Mouse (Mus musculus) midbrain, postnatal 0 days (tissue): ENCODE measurements around the gene Esp6. TPM values are rescaled to one million over a fixed set of nuclear protein-coding genes. Genes with fewer than 3 reads are reported as not detected.
"Not testable (repeated sequence)": the region's sequence is repeated elsewhere in the genome, so short reads cannot be mapped to it uniquely, and the experiment has no call there.

ENCODE experiments used
- ATAC-seq: fragments of 200-750 bp; cut with Nextera tagmentation; 2 replicates; pipeline ENCODE4 v1.8.0; 2017; ENCODE audit warnings: moderate number of reproducible peaks, mild to moderate bottlenecking, moderate TSS enrichment, moderate library complexity; ENCODE audit not compliant: low FRiP score
- DNase-seq: peaks from one replicate; pipeline ENCODE4 v3.0.0-alpha.2; 2015; ENCODE audit warnings: low spot score
- H3K27ac ChIP-seq: fragments of 300-500 bp; sonication (generic); 2 replicates; pipeline ENCODE4 v1.5.1; 2014; ENCODE audit warnings: low read depth, mild to moderate bottlenecking, low read length, mixed read lengths
- H3K27me3 ChIP-seq: fragments of 300-500 bp; sonication (generic); 2 replicates; pipeline ENCODE4 v1.6.1; 2014; ENCODE audit warnings: low read length, control low read depth, mixed read lengths; ENCODE audit not compliant: insufficient read depth
- H3K36me3 ChIP-seq: fragments of 300-500 bp; sonication (generic); 2 replicates; pipeline ENCODE4 v1.6.1; 2014; ENCODE audit warnings: low read length, control low read depth, mixed read lengths; ENCODE audit not compliant: insufficient read depth
- H3K4me1 ChIP-seq: fragments of 300-500 bp; sonication (generic); 2 replicates; pipeline ENCODE4 v1.6.1; 2014; ENCODE audit warnings: mild to moderate bottlenecking, control low read depth, antibody characterized with exemption, low read length, mixed read lengths; ENCODE audit not compliant: insufficient read depth
- H3K4me2 ChIP-seq: fragments of 300-500 bp; sonication (generic); 2 replicates; pipeline ENCODE4 v1.6.1; 2014; ENCODE audit warnings: low read depth, mild to moderate bottlenecking, low read length, mixed read lengths; ENCODE audit not compliant: poor library complexity, severe bottlenecking
- H3K4me3 ChIP-seq: fragments of 300-500 bp; sonication (generic); 2 replicates; pipeline ENCODE4 v1.5.1; 2014; ENCODE audit warnings: low read depth, mild to moderate bottlenecking, low read length, moderate library complexity
- H3K9ac ChIP-seq: fragments of 300-500 bp; sonication (generic); replicated peaks from 2 replicates; pipeline ENCODE4 v1.6.1; 2014; ENCODE audit warnings: mild to moderate bottlenecking, low read length, moderate library complexity, mixed read lengths; ENCODE audit not compliant: poor library complexity, severe bottlenecking
- H3K9me3 ChIP-seq: fragments of 300-500 bp; sonication (generic); 2 replicates; pipeline ENCODE4 v1.6.1; 2016; ENCODE audit warnings: low read length, control low read depth
- CTCF ChIP-seq: IDR thresholded peaks from 2 replicates; pipeline ENCODE4 v1.5.1; 2016; ENCODE audit warnings: antibody characterized with exemption, mild to moderate bottlenecking
- WGBS: fragments of 180-500 bp; shearing (Covaris S2); extraction: QIAGEN DNeasy Blood & Tissue Kit; methylation state at CpG from one replicate; pipeline ENCODE4 v1.1.7; 2014; 5-methylcytosine and 5-hydroxymethylcytosine counted together
- polyA plus RNA-seq: library from polyadenylated mRNA; unstranded; fragments of >200 nt; fragmentation: Nextera tagmentation; extraction: Ambion mirVana; gene quantifications from 2 replicates; pipeline ENCODE4 v1.2.1, GENCODE M21; 2015
- total RNA-seq: library from RNA; depleted of rRNA; stranded (reverse); fragments of >200 nt; gene quantifications from 2 replicates; pipeline ENCODE4 v1.2.3, GENCODE M21; 2014; rRNA removed

Gene Esp6
- total RNA-seq, result not detected in 2 replicates
- polyA plus RNA-seq, result not detected in 2 replicates

DNA sequence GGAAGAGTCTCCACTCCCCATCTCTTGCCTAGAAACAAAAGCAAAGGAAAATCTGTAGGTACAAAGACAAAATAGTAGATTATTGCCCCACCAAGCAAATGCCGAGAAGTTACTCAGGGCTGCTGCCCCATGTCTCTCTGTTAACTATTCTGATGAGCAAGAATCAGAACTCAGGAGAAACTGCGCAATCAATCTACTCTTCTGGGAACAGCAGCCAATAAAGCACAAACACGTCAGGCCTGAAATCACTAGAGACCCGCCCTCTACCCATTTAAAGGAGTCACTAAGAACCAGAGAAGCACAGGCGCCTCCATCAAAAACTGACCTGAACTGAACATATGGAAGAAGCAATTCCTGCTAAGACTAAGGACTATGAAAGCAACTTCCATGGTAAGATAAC is at the start of gene Esp6:
Gene Esp6 (plus strand): TSS at position 301 of the 400 bp plus-strand sequence.
- no peak within 1 kb of the TSS for H3K9ac ChIP-seq
- no peaks in the 10 kb centered on the region for H3K9me3 ChIP-seq
- no peaks in the 10 kb centered on the region for H3K27me3 ChIP-seq
- no peak for TF ChIP-seq CTCF
- no peak for ATAC-seq
- no peak for DNase-seq
- no peak within 1 kb of the TSS for H3K4me3 ChIP-seq
- no peak within 1 kb of the TSS for H3K27ac ChIP-seq
- H3K4me1 ChIP-seq, result no peaks in the 10 kb centered on the region
- no peak within 1 kb of the TSS for H3K4me2 ChIP-seq
- no peaks in the 10 kb centered on the region for H3K36me3 ChIP-seq
- 89% methylated on average over 5 of the region's 5 CpGs for WGBS

DNA sequence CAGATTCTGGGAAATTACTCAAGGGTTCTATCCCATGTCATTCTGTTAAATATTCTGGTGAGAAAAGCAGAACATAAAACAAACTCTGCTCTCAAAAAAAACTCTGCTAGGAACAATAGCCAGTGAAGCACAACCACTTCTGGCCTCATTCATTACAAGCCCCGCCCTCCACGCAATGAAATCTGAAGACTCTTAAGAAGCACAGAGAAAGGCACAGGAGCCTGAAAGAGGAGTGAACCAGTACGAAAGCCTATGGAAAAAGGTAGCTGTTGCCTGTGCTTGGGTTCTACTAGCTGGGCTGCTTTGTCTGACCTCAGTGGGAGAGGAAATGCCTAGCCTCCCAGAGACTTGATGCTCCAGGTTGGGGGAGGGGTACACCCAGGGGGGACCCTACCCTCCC is 41.5 kb upstream of the Esp6 start, which contains the start of gene Esp8:
Gene Esp8 (plus strand): TSS at position 205 of the 400 bp plus-strand sequence.
- H3K4me1 ChIP-seq, result no peaks in the 10 kb centered on the region
- no peak within 1 kb of the TSS for H3K27ac ChIP-seq
- no peaks in the 10 kb centered on the region for H3K9me3 ChIP-seq
- ATAC-seq (no peak), DNase-seq (no peak)
- no peaks in the 10 kb centered on the region for H3K27me3 ChIP-seq
- 40% methylated on average over 3 of the region's 3 CpGs for WGBS
- H3K9ac ChIP-seq, result no peak within 1 kb of the TSS
- H3K4me2 ChIP-seq, result no peak within 1 kb of the TSS
- H3K36me3 ChIP-seq, result no peaks in the 10 kb centered on the region
- no peak for TF ChIP-seq CTCF
- no peak within 1 kb of the TSS for H3K4me3 ChIP-seq

DNA sequence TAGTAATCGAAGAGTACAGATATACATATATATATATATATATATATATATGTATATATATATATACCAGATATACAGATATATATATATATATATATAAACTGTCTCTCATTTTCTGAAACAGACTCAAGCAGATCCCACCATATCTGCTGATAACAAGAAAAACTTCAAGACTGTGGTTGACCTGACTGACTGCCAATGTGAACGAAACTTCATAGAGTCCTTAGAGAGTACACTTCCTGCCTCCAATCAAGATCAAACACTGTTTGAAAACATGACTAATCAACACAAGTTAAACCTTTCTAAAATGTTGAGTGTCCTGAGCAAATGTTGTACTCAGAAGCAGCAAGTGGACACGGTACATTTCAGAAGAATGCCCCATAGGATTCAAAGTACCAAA is 31.5 kb upstream of the Esp6 start:
- H3K4me3 ChIP-seq, result no peak overlapping the region
- no peak overlapping the region for H3K9ac ChIP-seq
- H3K4me2 ChIP-seq, result no peak overlapping the region
- H3K9me3 ChIP-seq, result no peaks in the 10 kb centered on the region
- H3K4me1 ChIP-seq, result no peaks in the 10 kb centered on the region
- no peak for TF ChIP-seq CTCF
- H3K27me3 ChIP-seq, result no peaks in the 10 kb centered on the region
- no peak for ATAC-seq
- no peaks in the 10 kb centered on the region for H3K36me3 ChIP-seq
- H3K27ac ChIP-seq, result no peak overlapping the region
- WGBS, result 83% methylated on average over 3 of the region's 3 CpGs
- DNase-seq, result no peak

DNA sequence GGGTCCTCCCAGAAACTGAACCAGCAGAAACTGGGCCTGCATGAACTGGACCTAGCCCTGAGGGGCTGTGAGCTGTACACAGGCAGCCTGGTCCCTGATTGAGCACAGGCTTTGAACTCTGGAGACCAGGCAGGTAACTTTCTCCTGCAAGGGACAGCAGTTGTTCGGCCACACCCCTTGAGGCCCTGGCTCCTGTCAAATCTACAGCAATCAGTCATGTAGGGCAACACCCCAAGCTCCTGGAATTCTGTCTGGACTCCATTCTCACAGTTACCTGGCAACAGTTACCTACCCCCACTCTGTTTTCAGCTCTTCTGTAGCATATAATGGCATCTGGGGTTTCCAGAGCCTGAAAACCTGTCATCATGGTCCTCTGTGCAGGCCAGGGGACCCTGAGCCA is 30.2 kb upstream of the Esp6 start:
- H3K9ac ChIP-seq, result no peak overlapping the region
- no peak overlapping the region for H3K27ac ChIP-seq
- TF ChIP-seq CTCF, result no peak
- no peaks in the 10 kb centered on the region for H3K27me3 ChIP-seq
- no peaks in the 10 kb centered on the region for H3K4me1 ChIP-seq
- H3K4me3 ChIP-seq, result no peak overlapping the region
- no peaks in the 10 kb centered on the region for H3K9me3 ChIP-seq
- 100% methylated on average over 1 of the region's 1 CpGs for WGBS
- ATAC-seq (no peak), DNase-seq (no peak)
- no peak overlapping the region for H3K4me2 ChIP-seq
- H3K36me3 ChIP-seq, result no peaks in the 10 kb centered on the region

GRCm38 (mm10) chr17:40547005-40547404 is 14.3 kb upstream of the Esp6 start:
- H3K4me1 ChIP-seq, H3K36me3 ChIP-seq: not testable (repeated sequence)
- WGBS, result 72% methylated on average over 5 of the region's 5 CpGs

DNA sequence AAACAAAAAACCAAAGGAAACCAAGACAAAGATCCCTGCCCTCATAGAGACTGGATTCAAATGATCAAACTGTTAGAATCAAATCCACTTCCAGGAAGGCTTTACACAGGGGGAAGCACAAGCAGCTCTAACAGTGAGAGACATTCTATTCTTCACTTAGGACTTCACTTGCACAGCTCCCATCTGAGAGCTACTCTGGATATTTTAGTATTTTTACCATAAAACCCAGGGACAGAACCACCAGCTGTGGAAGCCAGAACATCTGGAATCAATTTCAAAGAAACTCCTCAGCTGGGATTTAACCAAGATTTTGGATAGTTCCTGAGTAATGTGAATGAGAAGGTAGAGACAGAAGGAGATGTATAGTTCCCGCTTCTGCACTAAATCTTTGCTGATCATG is 7.8 kb upstream of the Esp6 start:
- Histone ChIP-seq H3K4me2 (no peak overlapping the region), H3K27me3 (no peaks in the 10 kb centered on the region), H3K9ac (no peak overlapping the region), H3K36me3 (no peaks in the 10 kb centered on the region), H3K9me3 (no peaks in the 10 kb centered on the region), H3K4me1 (no peaks in the 10 kb centered on the region), H3K27ac (no peak overlapping the region), H3K4me3 (no peak overlapping the region)
- ATAC-seq (no peak), DNase-seq (no peak)
- no peak for TF ChIP-seq CTCF
- 80% methylated on average over 1 of the region's 1 CpGs for WGBS

More at GRCm38 (mm10) chr17:40547005-40547404, 14.3 kb upstream of the Esp6 start:
- H3K9me3 ChIP-seq, H3K4me3 ChIP-seq, H3K27ac ChIP-seq, ATAC-seq, H3K9ac ChIP-seq, H3K27me3 ChIP-seq, H3K4me2 ChIP-seq, DNase-seq: not testable (repeated sequence)

DNA sequence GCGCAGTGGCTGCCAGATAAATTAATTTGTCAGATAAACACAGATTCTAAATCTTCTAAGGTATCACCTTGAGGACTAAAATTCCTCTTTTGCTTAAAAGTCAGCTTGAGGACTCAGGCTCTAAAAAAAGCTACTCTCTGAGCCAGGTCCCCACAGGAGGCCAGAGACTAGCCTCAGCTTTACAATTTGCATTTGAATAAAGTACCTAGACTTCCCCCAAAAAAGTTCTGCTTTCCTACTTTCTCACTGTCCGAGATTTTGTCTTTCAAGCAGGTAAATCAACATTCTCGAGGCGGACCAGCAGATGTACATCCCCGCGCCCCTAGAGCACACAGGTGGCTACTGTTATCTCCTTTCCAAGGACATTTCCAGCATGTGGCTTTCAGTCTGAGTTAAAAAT is 22.6 kb downstream of the Esp6 start:
- not testable (repeated sequence) for H3K4me2 ChIP-seq, H3K27ac ChIP-seq, H3K4me1 ChIP-seq, H3K4me3 ChIP-seq, DNase-seq, ATAC-seq, H3K27me3 ChIP-seq, H3K9ac ChIP-seq, H3K9me3 ChIP-seq, H3K36me3 ChIP-seq
- WGBS, result 40% methylated on average over 6 of the region's 6 CpGs
